Mouse (Mus musculus) bone marrow macrophage, adult 2 months (primary cell): ENCODE results near the gene Atad3a. TPM values are rescaled to one million over a fixed set of nuclear protein-coding genes. Genes with fewer than 3 reads are reported as not detected.

Source experiments
- H3K27ac ChIP-seq: 2 replicates; pipeline ENCODE4 v1.5.1; 2012; ENCODE audit warnings: low read depth, low read length; ENCODE audit not compliant: insufficient read depth
- H3K4me1 ChIP-seq: 2 replicates; pipeline ENCODE4 v1.6.1; 2012; ENCODE audit warnings: low read length; ENCODE audit not compliant: control insufficient read depth, insufficient read depth
- H3K4me3 ChIP-seq: 2 replicates; pipeline ENCODE4 v1.5.1; 2012; ENCODE audit warnings: mild to moderate bottlenecking, low read length, moderate library complexity; ENCODE audit not compliant: insufficient read depth
- CTCF ChIP-seq: IDR thresholded peaks from 2 replicates; pipeline ENCODE4 v1.5.1; 2012; ENCODE audit warnings: low read depth, mild to moderate bottlenecking, low read length, moderate library complexity
- POLR2A ChIP-seq: IDR thresholded peaks from 2 replicates; pipeline ENCODE4 v1.6.1; 2012; ENCODE audit warnings: mild to moderate bottlenecking, low read depth, low read length, borderline replicate concordance
- polyA plus RNA-seq: library from polyadenylated mRNA; stranded (reverse); fragments of >200 nt; gene quantifications from 2 replicates; pipeline ENCODE4 v1.2.4, GENCODE M21; 2012; ENCODE audit not compliant: missing spikeins, insufficient read depth, insufficient read length

The Atad3a gene
- polyA plus RNA-seq, 1 experiment = 19.1 TPM

- Histone ChIP-seq H3K27ac (peak overlapping the region; percentile 98), H3K4me3 (no peak overlapping the region), H3K4me1 (peaks cover 35% of the 10 kb centered on the region)
- TF ChIP-seq CTCF = no peak
These were observed 51.9 kb downstream of the Atad3a start for GRCm38 (mm10) chr4:155708988-155709387.

- Histone ChIP-seq H3K27ac (peak overlapping the region; percentile 98), H3K4me1 (peaks cover 37% of the 10 kb centered on the region), H3K4me3 (no peak overlapping the region)
- no peak for TF ChIP-seq CTCF
- no peak for TF ChIP-seq POLR2A
These were observed 52.3 kb downstream of the Atad3a start for GRCm38 (mm10) chr4:155708582-155708981.

GRCm38 (mm10) chr4:155705592-155705929 lies 55.3 kb downstream of the Atad3a start:
- H3K4me1 ChIP-seq = peaks cover 32% of the 10 kb centered on the region
- TF ChIP-seq CTCF = no peak
- TF ChIP-seq POLR2A = no peak
- H3K27ac ChIP-seq = peak overlapping the region; percentile 96
- H3K4me3 ChIP-seq = peak overlapping the region; percentile 90

- peaks cover 26% of the 10 kb centered on the region for H3K4me1 ChIP-seq
- TF ChIP-seq POLR2A (no peak), CTCF (no peak)
These were observed 55.9 kb downstream of the Atad3a start, which contains the start of gene Ssu72 for GRCm38 (mm10) chr4:155704721-155705591. Gene Ssu72, plus strand, starts transcription at chr4:155704800.

GRCm38 (mm10) chr4:155703425-155703929 lies 57.4 kb downstream of the Atad3a start:
- Histone ChIP-seq H3K4me1 (peaks cover 23% of the 10 kb centered on the region), H3K27ac (no peak overlapping the region), H3K4me3 (no peak overlapping the region)
- no peak for TF ChIP-seq CTCF
- no peak for TF ChIP-seq POLR2A

More at GRCm38 (mm10) chr4:155704721-155705591, 55.9 kb downstream of the Atad3a start, which contains the start of gene Ssu72:
- Histone ChIP-seq H3K27ac (peak within 1 kb of the TSS; percentile 96), H3K4me3 (peak within 1 kb of the TSS; percentile 90)

- TF ChIP-seq POLR2A = no peak
- no peak for TF ChIP-seq CTCF
- no peak overlapping the region for H3K27ac ChIP-seq
- no peak overlapping the region for H3K4me3 ChIP-seq
- peaks cover 34% of the 10 kb centered on the region for H3K4me1 ChIP-seq
These were observed 60.5 kb downstream of the Atad3a start for GRCm38 (mm10) chr4:155700425-155700824.

- Histone ChIP-seq H3K4me3 (peak overlapping the region; percentile 73), H3K4me1 (peaks cover 30% of the 10 kb centered on the region), H3K27ac (peak overlapping the region; percentile 68)
- no peak for TF ChIP-seq CTCF
- no peak for TF ChIP-seq POLR2A
These were observed 64.3 kb downstream of the Atad3a start for GRCm38 (mm10) chr4:155696261-155697255.

GRCm38 (mm10) chr4:155695531-155696062 lies 65.3 kb downstream of the Atad3a start:
- peaks cover 30% of the 10 kb centered on the region for H3K4me1 ChIP-seq

GRCm38 (mm10) chr4:155694482-155695401 lies 66.2 kb downstream of the Atad3a start:
- TF ChIP-seq POLR2A (no peak), CTCF (no peak)
- Histone ChIP-seq H3K27ac (peak overlapping the region; percentile 15), H3K4me1 (peaks cover 30% of the 10 kb centered on the region), H3K4me3 (peak overlapping the region; percentile 73)

More at GRCm38 (mm10) chr4:155695531-155696062, 65.3 kb downstream of the Atad3a start:
- TF ChIP-seq POLR2A = no peak
- TF ChIP-seq CTCF = no peak
- no peak overlapping the region for H3K27ac ChIP-seq
- peak overlapping the region; percentile 73 for H3K4me3 ChIP-seq
